Mouse (Mus musculus) G1E (cell line): ENCODE results near the gene Cib1.

Experiments
- CTCF ChIP-seq: IDR thresholded peaks from 2 replicates; pipeline ENCODE4 v1.5.1; 2012; ENCODE audit warnings: low read depth, low read length, inconsistent platforms, mixed read lengths
- GATA1 ChIP-seq: IDR thresholded peaks from 2 replicates; pipeline ENCODE4 v1.6.1; 2012; ENCODE audit warnings: borderline replicate concordance, low read length, inconsistent platforms, mixed read lengths
- GATA2 ChIP-seq: IDR thresholded peaks from 2 replicates; pipeline ENCODE4 v1.6.1; 2012; ENCODE audit warnings: low read depth, low read length, inconsistent platforms, borderline replicate concordance
- POLR2AphosphoS5 ChIP-seq: IDR thresholded peaks from 2 replicates; pipeline ENCODE4 v1.6.1; 2012; ENCODE audit warnings: low read depth, low read length, inconsistent platforms; ENCODE audit not compliant: insufficient replicate concordance

- TF ChIP-seq CTCF: no peak
- no peak for TF ChIP-seq POLR2AphosphoS5
- no peak for TF ChIP-seq GATA1
- TF ChIP-seq GATA2: no peak
Measured at GRCm38 (mm10) chr7:80177438-80177837, 55.2 kb downstream of the Cib1 start.
